Mouse (Mus musculus): ENCODE measurements around the gene 4930550C14Rik. TPM values are rescaled to one million over a fixed set of nuclear protein-coding genes. Genes with fewer than 3 reads are reported as not detected.

Gene 4930550C14Rik
- 1.3 and 2.5 TPM in 2 replicates for total RNA-seq (2017)

DNA sequence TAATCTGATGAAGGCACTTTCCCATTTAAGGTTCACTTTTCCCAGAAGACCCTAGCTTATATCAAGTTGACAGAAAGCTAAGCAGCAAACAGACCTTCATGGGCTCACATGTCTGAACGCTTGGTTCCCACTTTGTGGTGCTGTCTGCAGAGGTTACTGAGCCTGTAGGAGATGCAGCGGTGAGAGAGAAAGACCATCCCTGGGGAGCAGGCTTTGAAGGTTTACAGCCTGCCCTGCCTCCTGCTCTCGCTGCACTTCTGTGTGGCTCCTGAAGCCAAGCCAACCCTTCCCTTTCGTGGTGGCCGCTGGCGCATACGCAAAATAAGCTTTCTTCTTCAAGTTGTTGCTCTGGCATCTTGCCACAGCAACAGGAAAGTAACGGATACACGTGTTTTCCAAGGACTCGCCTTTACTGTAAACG lies at the start of gene 4930550C14Rik:
4930550C14Rik (plus strand) TSS at position 35 of the 421 bp plus-strand sequence.
- peak in 1 of 2 experiments; percentile 23; a peak in 1 of 4 replicates for ATAC-seq (replicated peaks in 1 of 2; ENCODE audit: insufficient read depth in 1 of 2, low FRiP score in 2 of 2, low TSS enrichment in 1 of 2, low read depth in 1 of 2, poor library complexity in 2 of 2, severe bottlenecking in 2 of 2)

DNA sequence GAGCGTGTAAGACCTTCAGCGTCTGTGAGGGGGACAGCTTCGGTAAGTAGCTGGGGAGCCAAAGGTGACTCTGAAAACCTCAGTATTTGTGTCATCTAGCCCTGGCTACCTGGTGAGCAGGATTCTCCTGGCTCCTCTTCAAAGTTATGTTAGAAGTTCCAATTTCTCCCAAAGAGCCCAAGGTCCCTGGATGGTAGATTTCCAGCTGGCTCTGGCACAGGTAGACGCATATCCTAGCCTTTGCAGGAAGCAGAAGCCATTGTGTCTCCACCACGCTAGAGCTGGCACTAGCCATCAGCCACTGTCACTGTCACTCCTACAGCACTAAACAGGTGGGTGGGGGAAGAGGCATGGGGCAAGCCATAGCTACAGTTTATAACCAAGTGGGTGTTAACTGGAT lies 49.0 kb upstream of the 4930550C14Rik start:
- no peak for ATAC-seq (replicated peaks in 1 of 2; ENCODE audit: insufficient read depth in 1 of 2, low FRiP score in 2 of 2, low TSS enrichment in 1 of 2, low read depth in 1 of 2, poor library complexity in 2 of 2, severe bottlenecking in 2 of 2)

DNA sequence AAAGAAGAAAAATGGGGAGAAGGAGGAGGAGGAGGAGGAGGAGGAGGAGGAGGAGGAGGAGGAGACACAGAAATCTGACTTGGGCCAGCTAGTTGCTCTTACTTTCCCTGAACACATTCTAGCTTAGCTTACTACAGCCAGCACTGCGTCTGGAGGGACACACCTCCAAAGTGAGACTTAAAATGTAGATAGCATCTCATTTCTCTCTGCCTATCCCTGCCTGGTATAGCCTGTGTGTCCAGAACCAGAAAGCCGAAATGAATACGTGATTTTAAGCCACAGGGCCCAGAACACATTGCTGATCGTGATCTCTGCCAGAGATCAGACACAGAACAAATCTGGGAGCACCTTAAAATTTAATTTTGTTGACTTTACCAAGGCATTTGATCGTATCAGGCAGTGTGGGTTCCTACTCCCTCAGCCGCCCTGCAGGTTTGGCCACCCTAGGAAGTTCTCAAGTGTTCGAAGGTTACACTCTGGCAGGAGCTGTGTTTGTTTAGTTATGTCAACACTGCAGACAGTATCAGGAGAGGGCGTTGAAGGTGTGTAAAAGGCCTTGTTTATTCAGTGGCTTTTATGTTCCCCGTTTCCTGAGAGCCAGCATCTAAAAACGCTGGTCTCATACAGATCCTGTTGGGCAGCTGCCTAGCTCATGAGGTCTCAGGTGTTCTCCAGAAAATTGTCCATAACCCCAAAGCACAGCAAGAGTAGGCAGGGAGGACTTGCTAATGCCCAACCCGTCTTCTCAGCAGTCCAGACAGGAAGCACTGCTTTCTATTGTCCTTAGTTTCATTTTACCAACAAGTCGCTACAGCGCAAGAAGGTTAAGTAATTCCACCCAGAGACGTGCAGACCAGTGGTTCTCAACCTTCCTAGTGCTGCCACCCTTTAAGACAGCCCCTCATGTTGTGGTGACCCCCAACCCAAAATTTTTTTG lies 45.6 kb upstream of the 4930550C14Rik start:
- peak; percentile 64 to 65; a peak in 3 of 4 replicates for ATAC-seq (replicated peaks in 1 of 2; ENCODE audit: insufficient read depth in 1 of 2, low FRiP score in 2 of 2, low TSS enrichment in 1 of 2, low read depth in 1 of 2, poor library complexity in 2 of 2, severe bottlenecking in 2 of 2)

DNA sequence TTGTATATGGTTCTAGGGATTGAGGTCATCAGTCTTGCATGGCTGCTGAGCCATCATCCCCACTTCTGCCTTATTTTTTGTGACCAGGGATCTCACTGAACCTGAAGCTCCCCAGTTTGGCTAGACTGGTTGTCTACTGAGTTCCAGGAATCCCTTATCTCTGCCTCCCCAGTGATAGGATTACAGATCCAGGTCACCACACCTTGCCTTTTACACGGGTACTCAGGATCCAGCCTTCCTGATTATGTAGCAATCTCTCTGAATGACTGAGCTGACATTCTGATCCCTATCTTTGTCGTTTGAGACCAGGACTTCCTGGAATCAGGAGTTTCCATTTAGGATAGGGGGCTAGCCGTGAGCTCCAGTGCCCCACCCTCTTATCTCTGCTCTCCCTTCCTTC lies 30.8 kb upstream of the 4930550C14Rik start:
- no peak for ATAC-seq (replicated peaks in 1 of 2; ENCODE audit: insufficient read depth in 1 of 2, low FRiP score in 2 of 2, low TSS enrichment in 1 of 2, low read depth in 1 of 2, poor library complexity in 2 of 2, severe bottlenecking in 2 of 2)

DNA sequence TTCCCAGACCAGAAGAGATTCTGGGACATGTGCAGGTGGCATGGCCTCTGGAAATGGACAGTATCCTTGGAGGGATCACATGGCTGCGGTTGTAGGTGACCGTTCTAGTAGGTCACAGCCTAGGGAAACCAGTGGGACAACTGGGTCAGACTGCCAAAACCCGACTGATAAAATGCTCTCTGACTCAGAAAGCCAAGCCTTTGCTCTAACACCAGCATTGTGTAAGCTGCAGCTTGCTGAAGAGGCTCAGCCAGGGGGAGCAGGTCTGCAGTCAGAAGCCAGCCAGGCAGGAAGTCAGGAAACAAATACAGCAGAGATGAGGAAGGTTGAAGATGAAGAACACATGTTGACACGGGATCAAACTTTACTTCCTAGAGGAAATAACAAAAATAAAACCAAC lies 26.2 kb upstream of the 4930550C14Rik start:
- no peak for ATAC-seq (replicated peaks in 1 of 2; ENCODE audit: insufficient read depth in 1 of 2, low FRiP score in 2 of 2, low TSS enrichment in 1 of 2, low read depth in 1 of 2, poor library complexity in 2 of 2, severe bottlenecking in 2 of 2)

DNA sequence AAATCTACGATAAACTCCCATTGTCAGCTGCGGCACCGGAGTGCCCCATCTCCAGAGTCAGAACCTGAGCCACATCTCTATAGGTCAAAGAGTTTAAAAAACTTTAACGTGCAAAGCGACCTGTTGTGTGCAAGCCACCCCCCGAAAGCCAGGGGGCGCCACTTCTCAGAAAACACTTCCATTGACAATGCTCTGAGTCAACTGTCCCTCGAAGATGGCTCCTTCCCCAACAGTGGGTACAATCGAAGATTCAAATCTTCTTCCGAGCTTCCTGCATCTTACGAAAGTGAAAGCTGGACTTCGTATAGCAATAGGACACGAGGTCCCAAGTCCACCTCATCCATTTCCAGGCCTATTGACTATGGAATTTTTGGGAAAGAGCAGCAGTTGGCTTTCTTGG lies 25.3 kb upstream of the 4930550C14Rik start:
- ATAC-seq (replicated peaks in 1 of 2; ENCODE audit: insufficient read depth in 1 of 2, low FRiP score in 2 of 2, low TSS enrichment in 1 of 2, low read depth in 1 of 2, poor library complexity in 2 of 2, severe bottlenecking in 2 of 2) = 0 out of 4 replicates have a peak, but pooled peaks of 1 of the 2 experiments have one; percentile 22

DNA sequence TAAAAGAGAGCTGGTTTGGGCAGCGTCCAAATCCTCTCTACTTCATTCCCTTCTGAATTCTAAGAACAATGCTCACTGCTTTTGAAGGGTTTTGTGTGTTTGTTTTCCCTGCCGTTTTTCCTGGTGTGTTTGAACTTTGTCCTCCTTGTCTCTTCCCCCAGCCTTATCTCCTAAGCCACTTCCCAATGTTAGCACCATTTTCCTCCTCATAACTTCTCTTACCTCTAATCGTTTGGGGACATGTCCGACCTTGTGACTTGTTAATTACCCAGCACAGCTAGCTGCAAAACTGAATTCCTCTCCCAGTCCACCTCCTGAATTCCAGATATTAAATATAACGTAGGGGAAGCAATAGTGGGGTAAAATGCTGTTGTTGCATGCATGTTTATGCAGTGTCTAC lies 24.5 kb upstream of the 4930550C14Rik start:
- ATAC-seq (replicated peaks in 1 of 2; ENCODE audit: insufficient read depth in 1 of 2, low FRiP score in 2 of 2, low TSS enrichment in 1 of 2, low read depth in 1 of 2, poor library complexity in 2 of 2, severe bottlenecking in 2 of 2) = no peak

DNA sequence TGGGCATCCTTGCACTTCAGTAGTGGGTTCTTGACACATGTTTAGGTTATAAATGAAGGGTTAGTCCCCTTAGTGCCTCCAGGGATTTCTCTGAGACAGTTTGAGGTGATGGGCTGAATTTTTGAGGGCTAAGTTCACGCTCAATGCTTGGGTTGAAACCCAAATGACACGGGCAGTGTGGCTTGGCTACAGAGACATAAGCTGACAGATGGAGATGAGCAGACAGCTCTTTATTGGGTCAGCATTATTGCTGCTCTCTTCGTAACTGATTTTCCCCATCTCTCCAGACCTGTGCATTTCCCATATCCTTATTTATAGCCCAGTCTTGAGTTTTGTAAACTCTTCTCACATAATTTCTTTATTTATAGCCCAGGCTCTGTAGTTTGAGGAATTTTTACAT lies 24.0 kb upstream of the 4930550C14Rik start:
- no peak for ATAC-seq (replicated peaks in 1 of 2; ENCODE audit: insufficient read depth in 1 of 2, low FRiP score in 2 of 2, low TSS enrichment in 1 of 2, low read depth in 1 of 2, poor library complexity in 2 of 2, severe bottlenecking in 2 of 2)

DNA sequence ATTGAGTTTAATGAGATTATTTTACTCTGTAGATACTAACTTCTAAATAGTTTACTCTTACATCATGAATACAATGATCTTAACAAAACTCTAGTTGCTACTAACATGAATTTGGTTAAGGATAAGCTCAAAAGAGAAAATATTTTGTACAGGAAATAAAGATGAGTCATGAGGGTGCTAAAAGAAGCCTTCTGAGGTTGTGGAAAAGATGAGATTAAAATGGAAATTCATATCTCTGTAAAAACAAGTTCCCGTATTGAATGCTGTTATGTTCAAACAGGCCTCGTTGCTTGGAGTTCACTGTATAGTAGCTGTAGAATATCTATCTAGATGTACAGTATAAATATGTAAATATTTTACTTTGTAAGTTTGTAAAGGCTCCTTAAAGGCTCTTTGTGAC lies 21.5 kb upstream of the 4930550C14Rik start:
- ATAC-seq (replicated peaks in 1 of 2; ENCODE audit: insufficient read depth in 1 of 2, low FRiP score in 2 of 2, low TSS enrichment in 1 of 2, low read depth in 1 of 2, poor library complexity in 2 of 2, severe bottlenecking in 2 of 2) = no peak

DNA sequence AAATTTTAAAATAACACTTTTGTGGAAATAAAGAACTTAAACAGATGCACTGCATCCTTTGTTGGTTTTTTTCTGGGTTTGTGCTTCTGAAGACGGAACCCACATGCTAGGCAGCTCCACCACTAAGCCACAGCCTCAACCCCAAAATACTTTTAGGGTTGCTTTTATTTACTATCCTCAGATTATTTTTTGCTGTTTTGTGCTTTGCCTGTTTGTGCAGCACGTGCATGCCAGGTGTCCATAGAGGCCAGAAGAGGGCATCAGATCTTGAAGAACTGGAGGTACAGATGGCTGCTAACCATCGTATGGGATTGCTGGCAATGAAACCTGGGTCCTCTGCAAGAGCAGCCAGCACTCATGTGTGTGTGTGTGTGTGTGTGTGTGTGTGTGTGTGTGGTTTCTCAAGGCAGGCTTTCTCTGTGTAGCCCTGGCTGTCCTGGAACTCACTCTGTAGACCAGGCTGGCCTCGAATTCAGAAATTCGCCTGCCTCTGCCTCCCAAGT lies 21.0 kb upstream of the 4930550C14Rik start:
- no peak for ATAC-seq (replicated peaks in 1 of 2; ENCODE audit: insufficient read depth in 1 of 2, low FRiP score in 2 of 2, low TSS enrichment in 1 of 2, low read depth in 1 of 2, poor library complexity in 2 of 2, severe bottlenecking in 2 of 2)

DNA sequence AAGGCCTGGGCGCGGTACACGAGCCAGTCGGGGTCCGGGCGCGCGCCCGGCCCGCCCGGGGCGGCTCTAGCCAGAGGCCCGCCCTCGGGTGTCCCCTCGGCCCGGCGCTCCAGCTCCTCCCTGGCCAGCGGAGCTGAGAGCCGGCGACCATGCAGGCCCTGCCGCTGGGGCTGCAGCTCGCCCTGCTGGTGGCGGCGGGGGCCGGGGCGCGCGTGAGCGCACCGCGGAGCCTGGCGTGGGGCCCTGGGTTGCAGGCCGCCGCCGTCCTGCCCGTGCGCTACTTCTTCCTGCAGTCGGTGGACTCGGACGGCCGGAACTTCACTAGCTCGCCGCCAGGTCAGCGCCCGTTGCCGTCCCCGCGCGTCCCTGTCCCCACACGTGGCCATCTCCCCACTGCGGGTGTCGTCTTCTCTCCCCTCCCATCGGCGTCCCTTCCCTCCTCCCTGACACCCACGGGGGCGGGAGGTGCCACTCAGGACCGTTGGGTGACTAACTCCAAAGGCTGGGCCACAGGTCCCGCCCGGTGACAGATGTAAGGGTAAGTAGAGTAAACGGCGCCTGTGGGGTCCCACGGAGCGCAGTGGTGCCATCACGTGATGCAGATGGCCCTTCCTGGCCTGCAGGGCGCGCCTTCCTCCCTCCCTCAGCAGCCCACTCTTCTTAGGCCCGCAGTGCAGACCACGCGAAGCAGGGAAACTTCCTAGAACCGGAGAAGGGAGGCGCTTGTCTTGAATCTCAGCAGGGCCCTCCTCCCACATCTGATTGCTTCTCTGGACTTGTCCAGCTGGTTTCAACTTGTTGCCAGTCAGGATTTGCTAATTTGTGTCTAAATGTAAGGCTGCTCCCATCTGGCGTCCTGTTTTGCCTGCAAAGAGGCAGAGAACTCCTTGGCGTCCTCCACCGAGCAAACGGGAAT lies 17.9 kb upstream of the 4930550C14Rik start, which contains the start of gene Kdelc2:
Kdelc2 (plus strand) TSS at position 75 of the 916 bp plus-strand sequence.
- ATAC-seq (replicated peaks in 1 of 2; ENCODE audit: insufficient read depth in 1 of 2, low FRiP score in 2 of 2, low TSS enrichment in 1 of 2, low read depth in 1 of 2, poor library complexity in 2 of 2, severe bottlenecking in 2 of 2) = peak; percentile 73 to 86

DNA sequence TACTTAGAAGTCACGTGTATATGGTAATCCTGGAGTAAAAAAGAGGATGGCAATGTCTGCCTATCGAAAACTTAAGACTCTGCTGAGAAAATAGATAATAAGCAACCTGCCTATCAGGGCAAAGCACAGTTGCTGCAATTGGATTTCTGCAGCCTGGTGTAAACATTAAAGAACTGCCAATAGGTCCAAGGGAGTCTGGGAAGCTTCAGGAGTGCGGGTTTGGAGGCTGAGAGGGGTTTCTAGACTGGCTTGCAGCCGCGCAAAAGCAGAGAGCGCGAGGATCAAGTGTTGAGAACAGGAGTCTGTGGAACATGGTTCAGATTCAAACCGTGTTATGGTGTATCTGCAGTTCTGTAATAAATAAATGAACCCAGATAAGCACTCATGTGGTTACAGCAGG lies 17.3 kb upstream of the 4930550C14Rik start:
- no peak for ATAC-seq (replicated peaks in 1 of 2; ENCODE audit: insufficient read depth in 1 of 2, low FRiP score in 2 of 2, low TSS enrichment in 1 of 2, low read depth in 1 of 2, poor library complexity in 2 of 2, severe bottlenecking in 2 of 2)

DNA sequence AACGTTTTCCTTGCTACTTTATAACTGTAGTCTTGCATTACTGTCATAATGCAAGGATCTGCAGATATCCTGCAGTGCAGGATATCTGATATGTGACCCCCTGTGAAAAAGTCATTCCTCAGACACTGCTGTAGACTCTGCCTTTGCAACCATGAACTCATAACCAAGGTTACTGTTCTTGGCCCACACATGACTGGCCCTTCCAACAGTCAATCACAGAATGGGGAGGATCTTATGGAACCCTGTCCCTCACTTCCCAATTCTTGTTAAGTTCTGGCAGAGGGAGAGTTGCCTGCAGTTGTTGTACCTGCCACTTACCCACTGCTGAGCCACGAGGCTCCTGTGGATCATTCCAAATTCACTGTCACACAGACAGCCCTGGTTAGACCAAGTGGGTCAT lies 14.7 kb upstream of the 4930550C14Rik start:
- no peak for ATAC-seq (replicated peaks in 1 of 2; ENCODE audit: insufficient read depth in 1 of 2, low FRiP score in 2 of 2, low TSS enrichment in 1 of 2, low read depth in 1 of 2, poor library complexity in 2 of 2, severe bottlenecking in 2 of 2)

DNA sequence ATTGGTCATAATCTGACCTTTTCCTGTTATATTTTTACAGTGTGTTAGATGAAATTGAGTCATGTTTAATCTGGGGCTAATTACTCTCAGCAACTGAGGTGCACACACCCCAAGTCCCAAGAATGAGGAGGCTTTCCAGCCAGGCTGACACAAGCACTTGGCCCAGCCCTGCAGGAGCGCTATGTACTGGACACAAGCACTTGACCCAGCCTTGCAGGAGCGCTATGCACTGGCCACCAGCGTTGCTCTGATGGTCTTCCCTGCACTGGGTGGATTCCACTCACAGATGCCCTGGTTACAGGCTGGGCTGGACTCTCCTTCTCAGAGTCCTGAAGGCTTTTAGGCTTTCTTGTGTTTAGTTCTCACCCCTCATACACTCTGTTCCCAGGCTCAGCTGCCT lies 13.0 kb upstream of the 4930550C14Rik start:
- ATAC-seq (replicated peaks in 1 of 2; ENCODE audit: insufficient read depth in 1 of 2, low FRiP score in 2 of 2, low TSS enrichment in 1 of 2, low read depth in 1 of 2, poor library complexity in 2 of 2, severe bottlenecking in 2 of 2) = no peak

DNA sequence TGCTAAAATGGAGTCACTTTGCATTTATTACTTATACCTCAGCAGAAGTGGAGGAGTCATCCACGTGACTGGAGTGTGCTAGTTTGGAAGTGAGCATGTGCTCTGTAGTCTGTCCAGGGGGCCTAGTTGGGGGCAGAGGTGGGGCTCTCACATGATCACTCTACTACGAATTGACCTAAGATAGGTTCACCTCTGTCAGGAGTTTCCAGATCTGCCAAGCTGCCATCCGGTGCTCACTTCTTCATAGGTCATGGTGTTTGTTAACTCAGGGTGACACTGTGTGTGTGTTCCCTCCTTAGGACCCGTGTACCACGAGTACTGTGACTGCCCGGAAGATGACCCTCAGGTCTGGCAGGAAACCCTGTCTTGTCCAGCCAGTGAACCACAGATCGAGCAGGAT lies 12.0 kb upstream of the 4930550C14Rik start:
- no peak for ATAC-seq (replicated peaks in 1 of 2; ENCODE audit: insufficient read depth in 1 of 2, low FRiP score in 2 of 2, low TSS enrichment in 1 of 2, low read depth in 1 of 2, poor library complexity in 2 of 2, severe bottlenecking in 2 of 2)

DNA sequence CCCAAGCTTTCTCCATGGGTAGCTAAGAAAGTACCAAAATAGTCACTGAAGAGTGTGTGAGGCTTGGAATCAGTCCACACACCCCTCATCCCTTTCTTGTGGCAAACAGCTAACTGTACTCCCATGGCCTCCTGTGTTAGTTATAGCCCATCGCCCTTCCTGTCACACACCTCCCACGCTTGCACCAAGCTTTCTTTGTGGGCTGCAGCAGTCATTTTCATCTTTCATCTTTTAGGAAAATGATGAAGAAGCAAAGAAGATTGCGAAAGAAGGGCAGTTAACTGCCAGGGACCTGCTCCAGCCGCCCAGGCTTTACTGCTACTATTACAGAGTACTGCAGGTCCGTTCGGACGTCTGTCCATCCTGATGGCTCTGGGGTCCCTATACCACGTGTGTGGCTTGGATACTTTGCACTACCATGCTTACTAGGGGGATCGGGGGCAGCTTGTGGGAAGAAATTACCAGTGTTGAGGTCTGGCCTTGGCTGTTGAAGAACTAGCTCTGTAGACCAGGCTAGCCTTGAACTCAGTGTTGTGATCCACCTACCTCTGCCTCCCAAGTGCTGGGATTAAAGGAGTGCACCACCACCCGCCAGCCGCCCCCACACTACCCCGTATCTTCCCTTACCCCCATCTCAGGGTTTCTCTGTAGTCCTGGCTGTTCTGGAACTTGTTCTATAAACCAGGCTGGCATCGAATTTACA lies 4.3 kb upstream of the 4930550C14Rik start:
- no peak for ATAC-seq (replicated peaks in 1 of 2; ENCODE audit: insufficient read depth in 1 of 2, low FRiP score in 2 of 2, low TSS enrichment in 1 of 2, low read depth in 1 of 2, poor library complexity in 2 of 2, severe bottlenecking in 2 of 2)

DNA sequence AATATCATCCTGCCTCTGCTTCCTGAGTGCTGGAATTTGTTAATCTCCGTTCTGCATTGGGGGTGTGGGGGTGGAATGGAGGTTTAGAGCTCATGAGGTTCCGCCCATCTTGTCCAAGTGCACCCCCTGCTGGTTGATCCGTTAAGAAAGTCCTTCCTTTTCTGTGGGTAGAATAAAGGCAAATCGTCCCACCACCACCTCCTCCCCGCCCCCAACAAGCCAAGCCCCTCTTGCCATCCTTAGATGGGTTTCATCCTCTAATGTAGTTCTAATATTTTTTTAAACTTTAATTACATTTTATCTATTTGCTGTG lies 3.8 kb upstream of the 4930550C14Rik start:
- ATAC-seq (replicated peaks in 1 of 2; ENCODE audit: insufficient read depth in 1 of 2, low FRiP score in 2 of 2, low TSS enrichment in 1 of 2, low read depth in 1 of 2, poor library complexity in 2 of 2, severe bottlenecking in 2 of 2) = peak; percentile 68 to 70; a peak in 3 of 4 replicates
